Mouse (Mus musculus) left cerebral cortex, postnatal 4 days (tissue): ENCODE results near the gene Gm20388. TPM values are rescaled to one million over a fixed set of nuclear protein-coding genes. Genes with fewer than 3 reads are reported as not detected.

Experiments used
- DNase-seq: peaks from one replicate; pipeline ENCODE4 v3.0.0-alpha.2; 2022
- intact Hi-C: fragments of 180-260 bp; cut with DNase I; formaldehyde crosslinking; loops from one replicate; pipeline ENCODE4 v1.15.1; 2025
- total RNA-seq, 2 experiments: library from RNA; stranded (reverse); gene quantifications; 2 replicates each; pipeline ENCODE4 v1.2.3; 2021

The Gm20388 gene
- total RNA-seq, 2 experiments from 2014 or later, result 6.5 to 12.8 TPM

- intact Hi-C loops, result no loop called here
- no peak for DNase-seq
These were observed 4226.6 kb downstream of the Gm20388 start for GRCm38 (mm10) chr8:124137261-124137660.

- DNase-seq, result no peak
- intact Hi-C loops, result no loop called here
These were observed 4229.7 kb downstream of the Gm20388 start for GRCm38 (mm10) chr8:124140211-124140790.

- peak; percentile 46 for DNase-seq
- intact Hi-C loops, result no loop called here
These were observed 4230.3 kb downstream of the Gm20388 start for GRCm38 (mm10) chr8:124140868-124141431.

- intact Hi-C loops, result no loop called here
- DNase-seq, result peak; percentile 80
These were observed 4231.2 kb downstream of the Gm20388 start for GRCm38 (mm10) chr8:124141681-124142391.

GRCm38 (mm10) chr8:124143003-124143402 is 4232.4 kb downstream of the Gm20388 start:
- intact Hi-C loops, result no loop called here
- no peak for DNase-seq

GRCm38 (mm10) chr8:124143871-124144618 is 4233.4 kb downstream of the Gm20388 start:
- DNase-seq, result no peak
- intact Hi-C loops, result no loop called here

- intact Hi-C loops, result no loop called here
- no peak for DNase-seq
These were observed 4234.0 kb downstream of the Gm20388 start for GRCm38 (mm10) chr8:124144619-124144980.

GRCm38 (mm10) chr8:124146286-124146685 is 4235.6 kb downstream of the Gm20388 start:
- no peak for DNase-seq
- intact Hi-C loops, result no loop called here

- intact Hi-C loops, result no loop called here
- DNase-seq, result no peak
These were observed 4239.4 kb downstream of the Gm20388 start for GRCm38 (mm10) chr8:124150009-124150408.

GRCm38 (mm10) chr8:124150536-124150935 is 4239.9 kb downstream of the Gm20388 start:
- intact Hi-C loops, result no loop called here
- no peak for DNase-seq

GRCm38 (mm10) chr8:124151881-124152280 is 4241.2 kb downstream of the Gm20388 start:
- DNase-seq, result no peak
- intact Hi-C loops, result no loop called here

- DNase-seq, result no peak
- intact Hi-C loops, result no loop called here
These were observed 4242.1 kb downstream of the Gm20388 start for GRCm38 (mm10) chr8:124152771-124153170.

GRCm38 (mm10) chr8:124156324-124156723 is 4245.7 kb downstream of the Gm20388 start:
- DNase-seq, result no peak
- intact Hi-C loops, result no loop called here

GRCm38 (mm10) chr8:124161683-124162082 is 4251.0 kb downstream of the Gm20388 start:
- no peak for DNase-seq
- intact Hi-C loops, result no loop called here

- intact Hi-C loops, result no loop called here
- DNase-seq, result no peak
These were observed 4252.6 kb downstream of the Gm20388 start for GRCm38 (mm10) chr8:124163258-124163657.

- DNase-seq, result no peak
- intact Hi-C loops, result no loop called here
These were observed 4259.1 kb downstream of the Gm20388 start for GRCm38 (mm10) chr8:124169749-124170148.

- intact Hi-C loops, result no loop called here
- no peak for DNase-seq
These were observed 4260.0 kb downstream of the Gm20388 start for GRCm38 (mm10) chr8:124170671-124171070.

GRCm38 (mm10) chr8:124171557-124172528 is 4261.2 kb downstream of the Gm20388 start:
- intact Hi-C loops, result no loop called here
- peak; percentile 52 for DNase-seq

- DNase-seq, result peak; percentile 42
- intact Hi-C loops, result no loop called here
These were observed 4263.0 kb downstream of the Gm20388 start for GRCm38 (mm10) chr8:124173688-124174087.

- intact Hi-C loops, result no loop called here
- DNase-seq, result no peak
These were observed 4265.5 kb downstream of the Gm20388 start for GRCm38 (mm10) chr8:124176133-124176532.
